Mouse (Mus musculus) gastrocnemius, adult 8-10 months (tissue): ENCODE measurements around the gene Psen2. TPM values are rescaled to one million over a fixed set of nuclear protein-coding genes. Genes with fewer than 3 reads are reported as not detected.

Experiments
- DNase-seq, 2 experiments: peaks; one replicate each; pipeline ENCODE4 v3.0.0; 2022; ENCODE audit warnings: low spot score in 2 of 2
- total RNA-seq, 4 experiments: library from RNA; stranded (reverse); gene quantifications; 2 replicates each; pipeline ENCODE4 v1.2.4; 2022

Psen2 gene
- total RNA-seq, result 1 to 10 TPM; 7.2 to 8.1 (median 7.8) TPM

- no peak for DNase-seq
Observed at GRCm38 (mm10) chr1:180263364-180263997, at the start of gene Psen2. Gene Psen2 (minus strand): TSS chr1:180263438.

- peak; percentile 53 to 67 for DNase-seq
Observed at GRCm38 (mm10) chr1:180312792-180313311, 49.6 kb upstream of the Psen2 start.

GRCm38 (mm10) chr1:180312286-180312685 is 49.0 kb upstream of the Psen2 start:
- DNase-seq, result no peak

GRCm38 (mm10) chr1:180308897-180309296 is 45.7 kb upstream of the Psen2 start:
- no peak for DNase-seq

- no peak for DNase-seq
Observed at GRCm38 (mm10) chr1:180307661-180308060, 44.4 kb upstream of the Psen2 start.

GRCm38 (mm10) chr1:180306889-180307288 is 43.7 kb upstream of the Psen2 start:
- DNase-seq, result no peak

GRCm38 (mm10) chr1:180303600-180303999 is 40.4 kb upstream of the Psen2 start:
- DNase-seq, result no peak

GRCm38 (mm10) chr1:180302253-180303120 is 39.2 kb upstream of the Psen2 start:
- no peak for DNase-seq

- DNase-seq, result no peak
Observed at GRCm38 (mm10) chr1:180300997-180301396, 37.8 kb upstream of the Psen2 start.

- no peak for DNase-seq
Observed at GRCm38 (mm10) chr1:180300292-180300691, 37.1 kb upstream of the Psen2 start.

GRCm38 (mm10) chr1:180299697-180300096 is 36.5 kb upstream of the Psen2 start:
- no peak for DNase-seq

- DNase-seq, result no peak
Observed at GRCm38 (mm10) chr1:180296088-180296487, 32.9 kb upstream of the Psen2 start.

GRCm38 (mm10) chr1:180290358-180290757 is 27.1 kb upstream of the Psen2 start:
- DNase-seq, result no peak

GRCm38 (mm10) chr1:180289788-180290187 is 26.6 kb upstream of the Psen2 start:
- no peak for DNase-seq

- DNase-seq, result no peak
Observed at GRCm38 (mm10) chr1:180288872-180289468, 25.7 kb upstream of the Psen2 start.

- DNase-seq, result no peak
Observed at GRCm38 (mm10) chr1:180288227-180288626, 25.0 kb upstream of the Psen2 start.

GRCm38 (mm10) chr1:180286081-180286831 is 23.0 kb upstream of the Psen2 start:
- peak in 1 of 2 experiments; percentile 9 for DNase-seq

GRCm38 (mm10) chr1:180283813-180284768 is 20.9 kb upstream of the Psen2 start:
- DNase-seq, result no peak

GRCm38 (mm10) chr1:180282581-180282980 is 19.3 kb upstream of the Psen2 start:
- no peak for DNase-seq

GRCm38 (mm10) chr1:180279648-180280047 is 16.4 kb upstream of the Psen2 start:
- no peak for DNase-seq
